In genomic region chr4:44234004-44234866, GRCm38 (mm10) we compare ENCODE assay signal across 8 mouse cellular contexts. TPM values are rescaled to one million over a fixed set of nuclear protein-coding genes. Genes with fewer than 3 reads are reported as not detected.
DNase-seq lines count a peak whose midpoint lies in the region; ATAC-seq and TF ChIP-seq lines count a peak whose summit lies in the region.

No protein-coding gene starts in this region.

- peak; percentile 96 for ATAC-seq in forebrain, embryonic 11.5 days (replicated peaks; ENCODE audit: low FRiP score)
- ATAC-seq in heart, embryonic 16.5 days (replicated peaks; ENCODE audit: extremely low read depth, insufficient read depth, low FRiP score), result peak; percentile 98
- peak; percentile 97 for ATAC-seq in liver, embryonic 13.5 days (ENCODE audit: low read depth)
- peak; percentile 99 for ATAC-seq in stomach, embryonic 16.5 days (ENCODE audit: insufficient read depth, low FRiP score)

- H3K4me3 ChIP-seq in ES-Bruce4 (ENCODE audit: low read depth, low read length), result peak overlapping the region; percentile 74
- peak overlapping the region; percentile 93 for H3K4me3 ChIP-seq in forebrain, embryonic 11.5 days (ENCODE audit: low read depth, low read length)
- H3K4me3 ChIP-seq in heart, embryonic 16.5 days (ENCODE audit: low read length), result peak overlapping the region; percentile 87
- H3K4me3 ChIP-seq in liver, embryonic 13.5 days (replicated peaks), result peak overlapping the region; percentile 78
- peak overlapping the region; percentile 77 for H3K4me3 ChIP-seq in stomach, embryonic 16.5 days (replicated peaks; ENCODE audit: low read length)

- no peaks in the 10 kb centered on the region for H3K9me3 ChIP-seq in ES-Bruce4 (replicated peaks; ENCODE audit: control insufficient read depth, insufficient read depth, low read length, poor library complexity, severe bottlenecking)
- H3K9me3 ChIP-seq in forebrain, embryonic 11.5 days (ENCODE audit: control insufficient read depth, low read length), result no peaks in the 10 kb centered on the region
- H3K9me3 ChIP-seq in heart, embryonic 16.5 days (replicated peaks; ENCODE audit: control insufficient read depth, low read length), result no peaks in the 10 kb centered on the region
- no peaks in the 10 kb centered on the region for H3K9me3 ChIP-seq in liver, embryonic 13.5 days (replicated peaks)
- no peaks in the 10 kb centered on the region for H3K9me3 ChIP-seq in stomach, embryonic 16.5 days (replicated peaks; ENCODE audit: control insufficient read depth, low read length)

- no peak for TF ChIP-seq CTCF in ES-Bruce4 (IDR thresholded peaks at IDR 0.05; ENCODE audit: low read depth, low read length)

- no peaks in the 10 kb centered on the region for H3K36me3 ChIP-seq in ES-Bruce4 (ENCODE audit: control insufficient read depth, insufficient read depth, low read length, poor library complexity, severe bottlenecking)
- no peaks in the 10 kb centered on the region for H3K36me3 ChIP-seq in forebrain, embryonic 11.5 days (ENCODE audit: control insufficient read depth, insufficient read depth, low read length)
- no peaks in the 10 kb centered on the region for H3K36me3 ChIP-seq in heart, embryonic 16.5 days (ENCODE audit: control insufficient read depth, insufficient read depth)
- H3K36me3 ChIP-seq in liver, embryonic 13.5 days, result no peaks in the 10 kb centered on the region
- H3K36me3 ChIP-seq in stomach, embryonic 16.5 days (ENCODE audit: control insufficient read depth, insufficient read depth, low read length), result no peaks in the 10 kb centered on the region

- WGBS in forebrain, embryonic 11.5 days, result under 1% methylated on average over 56 of the region's 62 CpGs
- under 1% methylated on average over 50 of the region's 62 CpGs for WGBS in heart, embryonic 16.5 days
- WGBS in liver, embryonic 13.5 days (ENCODE audit: insufficient replicate concordance), result under 1% methylated on average over 55 of the region's 62 CpGs
- WGBS in stomach, embryonic 16.5 days, result 1% methylated on average over 50 of the region's 62 CpGs

- no peaks in the 10 kb centered on the region for H3K27me3 ChIP-seq in ES-Bruce4 (ENCODE audit: control insufficient read depth, insufficient read depth, low read length, poor library complexity, severe bottlenecking)
- no peaks in the 10 kb centered on the region for H3K27me3 ChIP-seq in forebrain, embryonic 11.5 days (ENCODE audit: control insufficient read depth, insufficient read depth, low read length)
- no peaks in the 10 kb centered on the region for H3K27me3 ChIP-seq in heart, embryonic 16.5 days (ENCODE audit: control insufficient read depth, insufficient read depth, low read length)
- H3K27me3 ChIP-seq in liver, embryonic 13.5 days, result peaks cover 14% of the 10 kb centered on the region
- no peaks in the 10 kb centered on the region for H3K27me3 ChIP-seq in stomach, embryonic 16.5 days (ENCODE audit: control insufficient read depth, insufficient read depth, low read length)

- DNase-seq in c-Kit-positive CD71-positive TER-119-negative erythroid progenitor cells, embryonic 14.5 days (ENCODE audit: low read depth), result peak; percentile 77
- DNase-seq in forebrain, embryonic 11.5 days (ENCODE audit: low spot score), result peak; percentile 93
- peak; percentile 89 to 97 for DNase-seq in kidney, postnatal 25 days
- DNase-seq in liver, embryonic 13.5 days, result peak; percentile 90
- peak; percentile 70 to 80 for DNase-seq in natural killer cell, adult 2 months (ENCODE audit: low spot score in 2 of 2)

- H3K4me1 ChIP-seq in ES-Bruce4 (ENCODE audit: control insufficient read depth, insufficient read depth, low read length), result peaks cover 5% of the 10 kb centered on the region
- H3K4me1 ChIP-seq in forebrain, embryonic 11.5 days (replicated peaks; ENCODE audit: control insufficient read depth, insufficient read depth, low read length), result peaks cover 8% of the 10 kb centered on the region; the same call in 1 of the 2 replicates
- H3K4me1 ChIP-seq in heart, embryonic 16.5 days (ENCODE audit: control insufficient read depth, insufficient read depth, low read length), result peaks cover 12% of the 10 kb centered on the region
- peaks cover 41% of the 10 kb centered on the region for H3K4me1 ChIP-seq in liver, embryonic 13.5 days (replicated peaks)
- H3K4me1 ChIP-seq in stomach, embryonic 16.5 days (ENCODE audit: control insufficient read depth, insufficient read depth, low read length), result peaks cover 25% of the 10 kb centered on the region

- peak overlapping the region; percentile 44 for H3K4me2 ChIP-seq in forebrain, embryonic 11.5 days (ENCODE audit: low read depth, low read length, severe bottlenecking)
- H3K4me2 ChIP-seq in heart, embryonic 16.5 days (ENCODE audit: low read depth, low read length), result peak overlapping the region; percentile 92
- H3K4me2 ChIP-seq in liver, embryonic 13.5 days, result peak overlapping the region; percentile 98
- H3K4me2 ChIP-seq in stomach, embryonic 16.5 days (ENCODE audit: low read depth, low read length), result peak overlapping the region; percentile 69

- H3K9ac ChIP-seq in ES-Bruce4 (ENCODE audit: low read depth, poor library complexity, severe bottlenecking), result peak overlapping the region; percentile 95
- peak overlapping the region; percentile 72 for H3K9ac ChIP-seq in forebrain, embryonic 11.5 days (ENCODE audit: low read length)
- H3K9ac ChIP-seq in heart, embryonic 16.5 days (ENCODE audit: low read length), result peak overlapping the region; percentile 85
- peak overlapping the region; percentile 76 for H3K9ac ChIP-seq in liver, embryonic 13.5 days
- peak overlapping the region; percentile 96 for H3K9ac ChIP-seq in stomach, embryonic 16.5 days (ENCODE audit: low read length)

- no peak for TF ChIP-seq POLR2A in ES-Bruce4 (IDR thresholded peaks at IDR 0.05; ENCODE audit: insufficient read depth, low read length)

- H3K27ac ChIP-seq in ES-Bruce4 (ENCODE audit: insufficient read depth, low read length), result peak overlapping the region; percentile 65
- peak overlapping the region; percentile 74 for H3K27ac ChIP-seq in forebrain, embryonic 11.5 days (ENCODE audit: low read depth, low read length)
- peak overlapping the region; percentile 92 for H3K27ac ChIP-seq in heart, embryonic 16.5 days (ENCODE audit: low read length)
- peak overlapping the region; percentile 92 for H3K27ac ChIP-seq in liver, embryonic 13.5 days
- H3K27ac ChIP-seq in stomach, embryonic 16.5 days (ENCODE audit: low read length), result peak overlapping the region; percentile 83

- no peak for TF ChIP-seq EP300 in ES-Bruce4 (IDR thresholded peaks at IDR 0.05; ENCODE audit: insufficient read depth, low read depth, low read length)

RNA-seq across cellular contexts. Expression of gene Rnf38, which starts 0.6 kb away (rescaled TPM):
- 133 and 136 TPM in 2 replicates for polyA plus RNA-seq in ES-Bruce4 (2011; ENCODE audit: insufficient read depth, insufficient read length, low read depth, missing spikeins)
- polyA plus RNA-seq in forebrain, embryonic 11.5 days (2014; fragmentation: Nextera tagmentation; extraction: Ambion mirVana), result 58.4 and 60.3 TPM in 2 replicates
- 14.8 and 15.5 TPM in 2 replicates for polyA plus RNA-seq in heart, embryonic 16.5 days (2015; fragmentation: Nextera tagmentation; extraction: Ambion mirVana)
- 9.1 and 11.5 TPM in 2 replicates for polyA plus RNA-seq in liver, embryonic 13.5 days (2015; fragmentation: Nextera tagmentation; extraction: Ambion mirVana)
- polyA plus RNA-seq in stomach, embryonic 16.5 days (2015; fragmentation: Nextera tagmentation; extraction: Ambion mirVana), result 16.2 and 17.5 TPM in 2 replicates

Comparison
In these comparisons a context has a peak if more than half of its experiments do, and no peak if none do; other contexts are left out.
1. Peak in every context shown above with its lines: DNase-seq, ATAC-seq, H3K4me3 ChIP-seq and H3K27ac ChIP-seq.
2. H3K4me2 ChIP-seq: peak in every context shown above with its lines; median percentile 98 in liver, embryonic 13.5 days; 92 in heart, embryonic 16.5 days; 69 in stomach, embryonic 16.5 days; 44 in forebrain, embryonic 11.5 days.